Mouse (Mus musculus): Measurements from ENCODE around the gene Ppm1m.

GRCm38 (mm10) chr9:106202819-106203636, 3.5 kb upstream of the Ppm1m start, which contains the start of gene Twf2:
- TF ChIP-seq CTCF (IDR thresholded peaks at IDR 0.05; ENCODE audit: extremely low read depth, insufficient read depth, low read length) (no peak), POLR2A (IDR thresholded peaks at IDR 0.05; ENCODE audit: extremely low read depth, insufficient read depth, low read length) (peak; percentile 71)
